ENCODE assay signal across 8 mouse cellular contexts in genomic region chr4:148590421-148591170, GRCm38 (mm10). TPM values are rescaled to one million over a fixed set of nuclear protein-coding genes. Genes with fewer than 3 reads are reported as not detected.
DNase-seq lines count a peak whose midpoint lies in the region; ATAC-seq lines count a peak whose summit lies in the region.

No protein-coding gene starts in this region.

- H3K36me3 ChIP-seq in forebrain, embryonic 10.5 days (replicated peaks): peaks cover 33% of the 10 kb centered on the region
- H3K36me3 ChIP-seq in limb, embryonic 11.5 days (ENCODE audit: control insufficient read depth, insufficient read depth, low read length): peaks cover 16% of the 10 kb centered on the region

- peak overlapping the region; percentile 94 for H3K4me2 ChIP-seq in limb, embryonic 11.5 days (ENCODE audit: low read depth, severe bottlenecking)

- peak; percentile 33 to 45 for DNase-seq in layer of hippocampus, postnatal 10 days (ENCODE audit: low spot score in 2 of 2)
- no peak for DNase-seq in layer of hippocampus, postnatal 36 days
- DNase-seq in forebrain, embryonic 10.5 days (ENCODE audit: extremely low spot score, low spot score): peak; percentile 46
- peak; percentile 61 for DNase-seq in limb, embryonic 11.5 days (ENCODE audit: low spot score)
- DNase-seq in neural tube, embryonic 10.5 days (ENCODE audit: extremely low spot score, low spot score): peak; percentile 55
- DNase-seq in ovary, postnatal 14 days (ENCODE audit: low spot score): no peak
- DNase-seq in left cerebral cortex, adult 11 months (ENCODE audit: low spot score): no peak

- peak overlapping the region; percentile 95 for H3K4me3 ChIP-seq in forebrain, embryonic 10.5 days
- peak overlapping the region; percentile 95 for H3K4me3 ChIP-seq in limb, embryonic 11.5 days (ENCODE audit: low read depth, low read length)

- peak overlapping the region; percentile 93 for H3K27ac ChIP-seq in forebrain, embryonic 10.5 days
- no peak overlapping the region for H3K27ac ChIP-seq in limb, embryonic 11.5 days (replicated peaks; ENCODE audit: low read depth, low read length)

- H3K9ac ChIP-seq in limb, embryonic 11.5 days (ENCODE audit: low read length): peak overlapping the region; percentile 53

- no peaks in the 10 kb centered on the region for H3K9me3 ChIP-seq in forebrain, embryonic 10.5 days
- no peaks in the 10 kb centered on the region for H3K9me3 ChIP-seq in limb, embryonic 11.5 days (ENCODE audit: control insufficient read depth, low read length)

- WGBS in forebrain, embryonic 10.5 days: 11% methylated on average over 18 of the region's 18 CpGs
- 9% methylated on average over 18 of the region's 18 CpGs for WGBS in limb, embryonic 11.5 days

- H3K27me3 ChIP-seq in forebrain, embryonic 10.5 days (ENCODE audit: poor library complexity, severe bottlenecking): no peaks in the 10 kb centered on the region
- no peaks in the 10 kb centered on the region for H3K27me3 ChIP-seq in limb, embryonic 11.5 days (ENCODE audit: control insufficient read depth, insufficient read depth, low read length)

- H3K4me1 ChIP-seq in forebrain, embryonic 10.5 days: peaks cover 46% of the 10 kb centered on the region
- 0 out of 2 replicates have a peak, but pooled peaks cover 6% of the 10 kb centered on the region for H3K4me1 ChIP-seq in limb, embryonic 11.5 days (ENCODE audit: control insufficient read depth, insufficient read depth, low read length)

- ATAC-seq in activated CD4-positive, CD25-positive, alpha-beta regulatory T cell, adult 4 months: peak; percentile 1
- no peak for ATAC-seq in limb, embryonic 11.5 days (ENCODE audit: insufficient number of reproducible peaks, low FRiP score, low TSS enrichment, low read depth)

RNA-seq across cellular contexts. Expression of gene Srm, which starts 0.7 kb away (rescaled TPM):
- 10 to 100 TPM; 83.5 to 83.8 TPM for total RNA-seq in layer of hippocampus, postnatal 10 days (2021)
- 10 to 100 TPM; 68.4 to 70.0 TPM for total RNA-seq in layer of hippocampus, postnatal 36 days (2021)
- 1 to 10 TPM; 7.9 to 9.9 TPM for polyA plus RNA-seq in activated CD4-positive, CD25-positive, alpha-beta regulatory T cell, adult 4 months (2017; shearing (Covaris generic))
- polyA plus RNA-seq in forebrain, embryonic 10.5 days (2016; fragmentation: Nextera tagmentation; extraction: Ambion mirVana): 265 and 272 TPM in 2 replicates
- polyA plus RNA-seq in limb, embryonic 11.5 days (2014; fragmentation: Nextera tagmentation; extraction: Ambion mirVana): 212 and 222 TPM in 2 replicates

RNA-seq across cellular contexts. Expression of gene Masp2, which starts 11.8 kb away (rescaled TPM):
- 1 to 10 TPM; 2.2 to 2.9 TPM for total RNA-seq in layer of hippocampus, postnatal 10 days (2021)
- 1 to 10 TPM; 3.2 to 4.1 TPM for total RNA-seq in layer of hippocampus, postnatal 36 days (2021)
- not detected for polyA plus RNA-seq in activated CD4-positive, CD25-positive, alpha-beta regulatory T cell, adult 4 months (2017; shearing (Covaris generic))
- 0.22 TPM in 1 of 2 replicates, not detected in the other for polyA plus RNA-seq in forebrain, embryonic 10.5 days (2016; fragmentation: Nextera tagmentation; extraction: Ambion mirVana)
- polyA plus RNA-seq in limb, embryonic 11.5 days (2014; fragmentation: Nextera tagmentation; extraction: Ambion mirVana): 0.16 TPM in 1 of 2 replicates, not detected in the other

RNA-seq across cellular contexts. Expression of gene Exosc10, which starts 32.4 kb away (rescaled TPM):
- 10 to 100 TPM; 57.5 to 58.2 TPM for total RNA-seq in layer of hippocampus, postnatal 10 days (2021)
- 10 to 100 TPM; 50.5 to 52.7 TPM for total RNA-seq in layer of hippocampus, postnatal 36 days (2021)
- 10 to 100 TPM; 65.2 to 88.1 TPM for polyA plus RNA-seq in activated CD4-positive, CD25-positive, alpha-beta regulatory T cell, adult 4 months (2017; shearing (Covaris generic))
- 96.0 and 97.2 TPM in 2 replicates for polyA plus RNA-seq in forebrain, embryonic 10.5 days (2016; fragmentation: Nextera tagmentation; extraction: Ambion mirVana)
- 112 and 119 TPM in 2 replicates for polyA plus RNA-seq in limb, embryonic 11.5 days (2014; fragmentation: Nextera tagmentation; extraction: Ambion mirVana)

RNA-seq across cellular contexts. Expression of gene Tardbp, which starts 36.2 kb away (rescaled TPM):
- 100 to 1,000 TPM; 199 to 221 TPM for total RNA-seq in layer of hippocampus, postnatal 10 days (2021)
- total RNA-seq in layer of hippocampus, postnatal 36 days (2021): 100 to 1,000 TPM; 218 to 224 TPM
- polyA plus RNA-seq in activated CD4-positive, CD25-positive, alpha-beta regulatory T cell, adult 4 months (2017; shearing (Covaris generic)): 100 to 1,000 TPM; 149 to 181 TPM
- 495 and 519 TPM in 2 replicates for polyA plus RNA-seq in forebrain, embryonic 10.5 days (2016; fragmentation: Nextera tagmentation; extraction: Ambion mirVana)
- 198 and 237 TPM in 2 replicates for polyA plus RNA-seq in limb, embryonic 11.5 days (2014; fragmentation: Nextera tagmentation; extraction: Ambion mirVana)

RNA-seq across cellular contexts. Expression of gene Gm572, which starts 52.5 kb away (rescaled TPM):
- total RNA-seq in layer of hippocampus, postnatal 10 days (2021): not detected
- total RNA-seq in layer of hippocampus, postnatal 36 days (2021): not detected
- polyA plus RNA-seq in activated CD4-positive, CD25-positive, alpha-beta regulatory T cell, adult 4 months (2017; shearing (Covaris generic)): not detected
- not detected in 2 replicates for polyA plus RNA-seq in forebrain, embryonic 10.5 days (2016; fragmentation: Nextera tagmentation; extraction: Ambion mirVana)
- not detected in 2 replicates for polyA plus RNA-seq in limb, embryonic 11.5 days (2014; fragmentation: Nextera tagmentation; extraction: Ambion mirVana)

Comparison
In these comparisons a context has a peak if more than half of its experiments do, and no peak if none do; other contexts are left out.
1. DNase-seq: peak in layer of hippocampus, postnatal 10 days (2 of 2), forebrain, embryonic 10.5 days (single experiment), limb, embryonic 11.5 days (single experiment) and neural tube, embryonic 10.5 days (single experiment); none in layer of hippocampus, postnatal 36 days (0 of 2), ovary, postnatal 14 days (single experiment) and left cerebral cortex, adult 11 months (single experiment).
2. RNA of gene Srm, which starts 0.7 kb away (polyA plus RNA-seq): 265 to 272 TPM in forebrain, embryonic 10.5 days and 212 to 222 TPM in limb, embryonic 11.5 days; 7.9 to 9.9 TPM in activated CD4-positive, CD25-positive, alpha-beta regulatory T cell, adult 4 months; every median in the first group is over 10 times any median in the second.